Mouse (Mus musculus) layer of hippocampus, adult 18-20 months (tissue): ENCODE results near the gene Shisa7. TPM values are rescaled to one million over a fixed set of nuclear protein-coding genes. Genes with fewer than 3 reads are reported as not detected.
"Not testable (repeated sequence)": the region's sequence is repeated elsewhere in the genome, so short reads cannot be mapped to it uniquely, and the experiment has no call there.

Experiments used
- DNase-seq, 2 experiments: peaks; one replicate each; pipeline ENCODE4 v3.0.0; 2022; ENCODE audit warnings: low spot score in 2 of 2
- total RNA-seq, 2 experiments: library from RNA; stranded (reverse); gene quantifications; 2 replicates each; pipeline ENCODE4 v1.2.3; 2021

The Shisa7 gene
- total RNA-seq, 2 experiments from 2014 or later = 150 to 162 TPM

DNA sequence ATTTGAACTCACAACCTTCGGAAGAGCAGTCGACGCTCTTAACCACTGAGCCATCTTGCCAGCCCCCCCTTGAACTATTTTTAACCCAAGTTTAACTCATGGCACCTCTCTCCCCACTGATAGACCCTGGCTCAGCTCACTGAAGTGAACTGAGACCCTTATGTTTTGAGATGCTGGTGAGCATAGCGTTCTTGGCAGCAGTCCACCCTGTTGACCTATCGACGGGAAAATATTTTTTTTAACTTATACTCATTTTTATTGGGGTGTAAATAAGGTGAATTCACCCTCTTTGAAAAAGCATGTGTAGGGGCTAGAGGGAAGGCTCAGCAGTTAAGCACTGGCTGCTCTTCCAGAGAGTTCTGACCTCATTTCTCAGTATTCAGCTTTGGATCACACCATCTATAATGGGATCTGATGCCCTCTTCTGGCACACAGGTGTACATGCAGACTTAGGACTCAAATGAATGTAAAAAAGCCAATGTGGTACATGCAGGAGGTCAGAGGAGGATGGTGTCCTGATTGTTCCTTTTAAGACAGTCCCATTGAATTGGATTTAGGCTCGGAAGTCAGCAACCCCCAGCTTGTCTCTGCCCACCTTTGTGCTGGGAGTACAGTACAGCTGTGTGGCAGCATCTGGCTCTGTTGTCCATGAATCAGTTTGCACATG, 48.6 kb downstream of the Shisa7 start:
- peak in 1 of 2 experiments; percentile 63 for DNase-seq

- no peak for DNase-seq
Observed at GRCm38 (mm10) chr7:4794631-4795168, 49.8 kb downstream of the Shisa7 start.

GRCm38 (mm10) chr7:4793674-4794073, 50.8 kb downstream of the Shisa7 start:
- no peak for DNase-seq

GRCm38 (mm10) chr7:4793248-4793647, 51.2 kb downstream of the Shisa7 start:
- DNase-seq = not testable (repeated sequence)

DNA sequence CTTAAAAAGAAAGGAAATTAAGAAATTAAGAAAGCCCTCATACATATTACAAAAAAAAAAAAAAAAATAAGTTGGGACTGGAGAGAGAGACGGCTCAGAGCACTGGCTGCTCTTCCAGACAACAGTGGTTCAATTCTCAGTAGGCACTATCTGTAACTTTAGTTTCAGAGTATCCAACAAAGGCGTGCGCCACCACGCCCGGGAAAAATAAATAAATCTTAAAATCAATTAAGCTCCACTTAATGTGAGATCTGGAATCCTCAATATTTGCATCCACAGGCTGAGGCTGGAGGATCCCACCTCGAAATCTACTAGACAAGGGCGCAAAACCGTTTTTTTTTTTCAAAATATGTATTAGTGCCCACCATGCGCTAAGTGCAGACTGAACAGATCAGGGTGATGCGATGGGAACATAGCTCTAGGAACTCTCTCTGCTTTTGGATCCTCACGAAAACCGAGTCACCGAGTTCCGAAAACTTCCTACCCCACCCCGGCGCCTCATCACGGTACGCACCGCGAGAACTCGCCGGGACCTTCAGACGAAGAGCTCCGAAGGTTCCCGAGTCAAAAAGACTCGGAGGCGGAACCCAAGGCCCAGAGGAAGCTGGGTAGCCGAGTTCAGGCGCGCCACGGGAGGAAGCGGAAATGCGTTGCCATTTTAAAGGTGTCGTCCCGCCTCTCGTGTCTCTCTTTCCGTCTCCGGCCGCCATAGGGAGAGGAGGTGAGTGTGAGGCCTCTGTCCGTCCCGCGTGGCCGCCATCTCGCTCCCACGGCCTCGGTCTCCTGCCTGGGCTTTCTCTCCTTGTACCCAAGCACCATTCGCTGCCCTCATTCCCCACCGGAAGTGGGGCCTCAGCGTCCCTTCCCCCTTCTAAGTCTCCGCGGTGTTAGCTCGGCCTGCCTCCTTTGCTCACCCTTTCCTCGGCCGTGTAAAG, 52.0 kb downstream of the Shisa7 start, which contains the start of gene Rpl28:
Gene Rpl28 (plus strand): TSS at position 597 of the 935 bp plus-strand sequence.
- peak; percentile 94 to 97 for DNase-seq

- no peak for DNase-seq
Observed at GRCm38 (mm10) chr7:4789436-4789935, 55.0 kb downstream of the Shisa7 start, which contains the start of gene Tmem238. TSS of gene Tmem238 (minus strand) at chr7:4789656.

DNA sequence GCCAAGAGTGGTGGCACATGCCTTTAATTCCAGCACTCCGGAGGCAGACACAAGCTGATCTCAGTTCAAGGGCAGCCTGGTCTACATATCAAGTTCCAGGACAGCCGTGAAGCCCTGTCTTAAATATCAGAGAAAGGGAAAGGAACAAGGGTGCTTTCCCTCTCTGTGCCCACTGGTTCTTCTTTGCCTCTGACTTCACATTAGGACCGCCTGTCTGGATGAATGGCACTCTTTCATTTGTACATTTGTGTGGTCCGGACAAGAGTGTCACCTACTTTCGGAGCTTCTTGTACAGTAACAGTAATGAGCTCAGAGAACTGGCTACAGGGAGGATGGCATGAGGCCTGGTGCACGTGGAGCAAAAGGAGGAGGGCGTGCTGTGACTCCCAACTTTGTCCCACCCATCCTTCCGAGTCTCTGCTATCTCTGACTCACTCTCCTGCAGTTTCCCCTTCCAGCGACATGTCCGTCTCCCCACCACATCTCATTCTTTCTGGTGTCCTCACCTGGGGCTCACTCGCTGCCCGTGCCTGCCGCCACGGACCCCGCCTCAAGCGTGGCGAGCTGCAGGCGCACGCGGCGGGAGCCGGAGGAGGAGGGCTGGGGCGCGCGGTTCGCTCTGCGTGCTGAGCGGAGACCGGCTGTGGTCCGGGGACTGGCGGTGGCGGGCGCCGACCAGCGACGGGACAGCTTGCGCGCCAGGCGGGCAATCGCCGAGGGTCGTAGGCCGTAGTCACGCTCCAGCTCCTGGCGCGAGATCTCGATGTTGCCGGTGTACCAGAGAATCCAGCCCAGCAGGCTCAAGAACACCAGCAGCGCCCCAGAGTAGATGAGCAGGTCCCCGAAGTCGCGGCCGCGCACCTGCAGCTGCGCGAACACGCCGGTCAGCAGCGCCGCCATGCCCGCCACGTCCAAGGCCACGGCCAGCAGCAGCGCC, 55.7 kb downstream of the Shisa7 start:
- peak in 1 of 2 experiments; percentile 54 for DNase-seq

- DNase-seq = no peak
Observed at GRCm38 (mm10) chr7:4783667-4784268, 60.7 kb downstream of the Shisa7 start.

- DNase-seq = no peak
Observed at GRCm38 (mm10) chr7:4782759-4783158, 61.7 kb downstream of the Shisa7 start, which contains the start of the genes Il11 and Tmem190. TSS of gene Il11 (minus strand) at chr7:4782859. TSS of gene Tmem190 (plus strand) at chr7:4782937.

DNA sequence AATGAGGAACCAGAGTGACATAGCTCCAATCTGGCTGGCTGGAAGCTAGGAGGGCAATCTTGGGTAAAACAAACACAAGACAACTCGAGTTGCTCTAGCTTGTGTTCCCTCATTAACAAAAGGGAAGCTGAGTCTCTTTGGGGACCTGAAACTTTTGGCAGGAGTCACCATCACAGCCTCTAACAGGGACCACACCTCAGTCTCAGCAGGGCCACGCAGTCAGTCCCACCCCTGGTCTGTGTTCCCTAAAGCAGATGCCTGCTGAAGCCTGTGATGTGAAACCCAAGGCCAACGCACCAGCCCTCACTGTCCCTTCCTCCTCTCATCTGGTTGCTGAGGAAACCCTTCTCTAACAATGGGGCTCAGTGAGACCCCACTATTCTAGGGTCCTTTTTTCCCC, 62.4 kb downstream of the Shisa7 start:
- DNase-seq = no peak

DNA sequence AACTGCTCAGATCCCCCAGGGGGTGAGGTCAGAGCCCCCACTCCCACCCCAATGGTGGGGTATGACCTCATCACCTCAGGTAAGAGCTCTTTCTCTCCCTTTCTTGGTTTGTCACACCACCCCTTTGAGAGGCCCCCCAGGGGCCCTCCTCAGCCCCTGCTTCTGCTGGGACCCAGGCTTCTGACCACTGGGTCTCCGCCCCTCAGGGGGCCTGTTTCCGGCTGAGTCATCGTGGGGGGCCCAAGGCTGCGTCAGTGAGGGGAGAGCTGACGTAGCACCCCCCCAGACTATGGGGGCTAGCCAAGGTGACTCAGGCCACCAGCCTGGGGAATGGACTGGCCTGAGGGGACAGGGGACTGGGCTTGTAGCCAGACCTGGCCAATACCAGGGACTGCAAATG, 64.6 kb downstream of the Shisa7 start:
- DNase-seq = no peak

- DNase-seq = no peak
Observed at GRCm38 (mm10) chr7:4777851-4778637, 66.5 kb downstream of the Shisa7 start.

- no peak for DNase-seq
Observed at GRCm38 (mm10) chr7:4776861-4777830, 67.3 kb downstream of the Shisa7 start.

DNA sequence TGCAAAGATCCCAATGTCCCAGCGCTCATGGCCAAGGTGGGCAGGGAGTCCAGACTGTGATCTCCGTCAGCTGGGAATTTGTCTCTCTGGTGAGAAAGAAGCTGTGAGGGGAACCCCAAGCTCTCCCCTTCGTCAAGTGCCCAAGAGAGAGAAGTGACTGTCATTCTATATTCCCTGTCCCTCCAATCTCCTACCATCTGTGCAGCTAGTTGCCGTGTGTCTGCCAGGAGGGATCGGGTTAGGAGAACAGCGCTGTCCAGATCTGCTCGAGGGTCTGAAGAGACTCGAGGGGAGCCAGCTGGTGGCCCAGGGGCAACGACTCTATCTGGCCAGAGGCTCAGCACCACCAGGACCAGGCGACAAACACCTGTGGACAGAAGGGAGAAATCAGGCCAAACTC, 68.4 kb downstream of the Shisa7 start:
- no peak for DNase-seq
